Mouse (Mus musculus) gonadal fat pad, adult 2 months (tissue): ENCODE measurements around the gene 1700084M14Rik. TPM values are rescaled to one million over a fixed set of nuclear protein-coding genes. Genes with fewer than 3 reads are reported as not detected.
"Not testable (repeated sequence)": the region's sequence is repeated elsewhere in the genome, so short reads cannot be mapped to it uniquely, and the experiment has no call there.

Source experiments
- DNase-seq: peaks from one replicate; pipeline ENCODE4 v3.0.0-alpha.2; 2012; ENCODE audit warnings: low read depth
- polyA plus RNA-seq: library from polyadenylated mRNA; depleted of rRNA; stranded (reverse); fragments of >200 nt; gene quantifications from 2 replicates; pipeline ENCODE4 v1.2.3, GENCODE M21; 2012; rRNA removed

Gene 1700084M14Rik
- polyA plus RNA-seq = not detected in 2 replicates

- DNase-seq = not testable (repeated sequence)
Measured at GRCm38 (mm10) chrX:91575811-91576210, at the start of gene 1700084M14Rik. Gene 1700084M14Rik, minus strand, starts transcription at chrX:91575911.

Other genes starting within 250 kb of the 1700084M14Rik start
- gene Mageb2, start 244.2 kb downstream of the 1700084M14Rik start, polyA plus RNA-seq = not detected in 2 replicates
- not detected in 2 replicates for gene Gm5072, start 183.4 kb downstream of the 1700084M14Rik start, polyA plus RNA-seq
- not detected in 2 replicates for gene Gm8914, start 95.8 kb downstream of the 1700084M14Rik start, polyA plus RNA-seq
- not detected in 2 replicates for gene Gm14781, start 56.3 kb upstream of the 1700084M14Rik start, polyA plus RNA-seq
- not detected in 2 replicates for gene Mageb5, start 207.1 kb upstream of the 1700084M14Rik start, polyA plus RNA-seq